Mouse (Mus musculus) intestine, embryonic 16.5 days (tissue): ENCODE results near the gene Vps54. TPM values are rescaled to one million over a fixed set of nuclear protein-coding genes. Genes with fewer than 3 reads are reported as not detected.

ENCODE experiments used
- ATAC-seq: fragments of 200-750 bp; cut with Nextera tagmentation; 2 replicates; pipeline ENCODE4 v1.8.0; 2017; ENCODE audit warnings: moderate TSS enrichment, moderate library complexity
- H3K27ac ChIP-seq: fragments of 300-500 bp; sonication (generic); 2 replicates; pipeline ENCODE4 v1.5.1; 2014; ENCODE audit warnings: mild to moderate bottlenecking, low read length
- H3K27me3 ChIP-seq: fragments of 300-500 bp; sonication (generic); replicated peaks from 2 replicates; pipeline ENCODE4 v1.6.1; 2014; ENCODE audit warnings: low read length, control low read depth, mixed read lengths; ENCODE audit not compliant: control insufficient read depth, insufficient read depth
- H3K36me3 ChIP-seq: fragments of 300-500 bp; sonication (generic); 2 replicates; pipeline ENCODE4 v1.6.1; 2014; ENCODE audit warnings: low read length, control low read depth; ENCODE audit not compliant: control insufficient read depth, insufficient read depth
- H3K4me1 ChIP-seq: fragments of 300-500 bp; sonication (generic); 2 replicates; pipeline ENCODE4 v1.6.1; 2014; ENCODE audit warnings: low read length, control low read depth, mixed read lengths; ENCODE audit not compliant: control insufficient read depth, insufficient read depth
- H3K4me2 ChIP-seq: fragments of 300-500 bp; sonication (generic); 2 replicates; pipeline ENCODE4 v1.6.1; 2014; ENCODE audit warnings: low read depth, low read length, control low read depth
- H3K4me3 ChIP-seq: fragments of 300-500 bp; sonication (generic); 2 replicates; pipeline ENCODE4 v1.5.1; 2014; ENCODE audit warnings: mild to moderate bottlenecking, low read length
- H3K9ac ChIP-seq: fragments of 300-500 bp; sonication (generic); 2 replicates; pipeline ENCODE4 v1.6.1; 2014; ENCODE audit warnings: low read depth, low read length
- H3K9me3 ChIP-seq: fragments of 300-500 bp; sonication (generic); 2 replicates; pipeline ENCODE4 v1.6.1; 2016; ENCODE audit warnings: low read length, control low read depth; ENCODE audit not compliant: control insufficient read depth
- WGBS: fragments of 180-500 bp; shearing (Covaris S2); extraction: QIAGEN DNeasy Blood & Tissue Kit; methylation state at CpG from one replicate; pipeline ENCODE4 v1.1.7; 2014; 5-methylcytosine and 5-hydroxymethylcytosine counted together
- polyA plus RNA-seq: library from polyadenylated mRNA; unstranded; fragments of >200 nt; fragmentation: Nextera tagmentation; extraction: Ambion mirVana; gene quantifications from 2 replicates; pipeline ENCODE4 v1.2.1, GENCODE M21; 2015

The Vps54 gene
- polyA plus RNA-seq, 1 experiment from 2014 or later, result 8.6 TPM

DNA sequence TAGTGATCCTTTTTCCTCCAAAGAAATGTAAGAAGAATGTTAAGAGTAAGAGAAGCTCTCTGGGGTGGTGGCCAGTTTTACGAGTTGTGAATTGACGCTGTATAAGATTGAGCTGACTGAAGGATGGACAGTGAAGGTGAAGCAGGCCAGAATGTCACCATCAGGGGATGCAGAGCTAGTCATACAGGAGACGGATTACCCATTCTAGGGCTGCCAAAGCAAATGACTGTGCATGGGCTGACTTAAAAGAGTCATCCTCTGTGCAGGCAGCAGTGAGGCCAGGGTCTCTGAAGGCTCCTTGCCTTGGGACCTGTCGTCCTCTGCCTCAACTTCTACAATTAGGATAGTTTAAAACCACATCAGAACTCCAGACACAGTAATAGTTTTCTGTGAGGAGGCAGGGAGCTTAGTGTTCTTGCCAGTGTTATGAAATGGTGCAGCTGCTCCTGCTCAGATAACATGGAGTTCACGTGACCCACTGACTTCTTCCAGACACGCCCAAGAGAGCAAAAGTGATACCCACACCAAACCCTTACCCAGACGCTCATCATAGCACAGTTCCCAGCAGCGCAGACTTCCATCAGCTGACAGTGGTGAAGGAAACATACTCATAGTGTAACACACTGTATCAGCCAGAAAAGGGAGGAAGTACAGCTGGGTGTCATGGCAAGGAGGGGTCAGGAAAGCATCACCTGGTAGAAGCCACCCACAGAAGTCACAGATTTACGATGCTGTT lies 75.0 kb downstream of the Vps54 start:
- Histone ChIP-seq H3K9ac (no peak overlapping the region), H3K4me1 (no peaks in the 10 kb centered on the region), H3K27ac (no peak overlapping the region), H3K36me3 (0 out of 2 replicates have a peak, but pooled peaks cover 3% of the 10 kb centered on the region), H3K4me3 (no peak overlapping the region), H3K27me3 (no peaks in the 10 kb centered on the region), H3K9me3 (no peaks in the 10 kb centered on the region), H3K4me2 (no peak overlapping the region)
- WGBS, result 69% methylated on average over 9 of the region's 9 CpGs
- peak; percentile 33; the same call in 1 of the 2 replicates for ATAC-seq

DNA sequence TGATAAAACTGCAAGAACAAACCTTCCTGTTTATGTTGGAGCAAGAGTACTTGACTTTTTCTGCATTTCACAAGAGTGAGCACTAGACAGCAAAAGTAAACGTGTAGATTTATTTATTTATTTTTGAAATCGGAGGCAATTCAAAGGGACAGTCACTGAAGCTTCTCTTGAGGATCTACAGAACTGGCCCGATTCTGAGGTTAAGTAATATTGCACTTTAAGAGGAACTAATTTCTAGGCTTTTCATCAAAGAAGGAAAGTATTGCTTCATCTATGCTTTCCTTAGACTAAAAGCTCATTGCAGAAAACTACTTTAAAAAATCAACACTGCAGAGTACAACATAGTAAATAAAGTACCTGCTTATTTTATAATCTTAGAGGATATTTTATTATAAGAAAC lies 82.5 kb downstream of the Vps54 start:
- Histone ChIP-seq H3K4me3 (no peak overlapping the region), H3K9me3 (no peaks in the 10 kb centered on the region), H3K27ac (no peak overlapping the region), H3K36me3 (no peaks in the 10 kb centered on the region; the same call in 1 of the 2 replicates), H3K9ac (no peak overlapping the region), H3K27me3 (no peaks in the 10 kb centered on the region), H3K4me2 (no peak overlapping the region), H3K4me1 (no peaks in the 10 kb centered on the region)
- WGBS, result 47% methylated on average over 3 of the region's 3 CpGs
- ATAC-seq, result no peak

DNA sequence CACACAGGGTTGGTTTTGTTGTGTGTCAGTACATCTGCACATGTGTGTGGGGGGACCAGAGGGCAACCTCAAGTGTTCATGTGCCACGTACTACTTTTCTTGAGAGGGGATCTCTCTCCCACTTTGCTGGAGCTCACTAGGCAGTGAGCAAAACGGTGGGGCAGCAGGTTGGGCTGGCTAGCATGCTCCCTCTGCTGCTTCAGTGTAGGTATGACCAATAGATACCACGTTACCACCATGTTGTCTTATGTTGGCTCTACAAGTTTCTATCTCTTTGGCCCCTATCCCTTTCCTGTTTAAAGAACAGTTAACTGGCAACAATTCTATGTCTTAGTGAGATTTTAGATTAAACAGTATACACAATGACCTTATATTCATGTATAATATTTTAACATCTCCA lies 83.3 kb downstream of the Vps54 start:
- Histone ChIP-seq H3K4me2 (no peak overlapping the region), H3K36me3 (no peaks in the 10 kb centered on the region; the same call in 1 of the 2 replicates), H3K27ac (no peak overlapping the region), H3K4me1 (no peaks in the 10 kb centered on the region), H3K9ac (no peak overlapping the region), H3K9me3 (no peaks in the 10 kb centered on the region), H3K27me3 (no peaks in the 10 kb centered on the region), H3K4me3 (no peak overlapping the region)
- ATAC-seq, result no peak
- WGBS, result 79% methylated on average over 3 of the region's 3 CpGs

GRCm38 (mm10) chr11:21325781-21326180 lies 86.7 kb downstream of the Vps54 start:
- ATAC-seq, result no peak
- 90% methylated on average over 5 of the region's 5 CpGs for WGBS
- no peaks in the 10 kb centered on the region; the same call in 1 of the 2 replicates for H3K36me3 ChIP-seq
- no peak overlapping the region for H3K9ac ChIP-seq
- no peak overlapping the region for H3K4me2 ChIP-seq
- no peak overlapping the region for H3K4me3 ChIP-seq
- H3K9me3 ChIP-seq, result no peaks in the 10 kb centered on the region
- H3K4me1 ChIP-seq, result no peaks in the 10 kb centered on the region
- H3K27me3 ChIP-seq, result no peaks in the 10 kb centered on the region
- H3K27ac ChIP-seq, result no peak overlapping the region

DNA sequence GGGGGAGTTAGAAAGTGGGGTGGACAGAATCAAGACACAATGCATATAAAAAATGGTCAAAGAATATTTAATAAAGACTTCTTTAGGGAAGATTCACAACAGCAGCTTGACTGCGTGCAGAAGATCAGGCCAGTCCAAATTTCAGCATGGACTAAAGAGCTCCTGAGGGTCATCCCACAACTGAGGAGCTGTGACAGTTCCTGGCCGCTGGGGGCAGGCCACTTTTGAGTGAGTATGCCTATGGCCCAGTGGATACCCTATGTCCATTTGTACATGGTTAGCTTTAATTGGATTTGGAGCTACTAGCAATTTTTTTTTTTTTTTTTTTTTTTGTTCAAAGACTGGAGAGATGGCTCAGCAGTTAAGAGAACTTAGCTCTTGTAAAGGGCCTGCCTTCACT lies 87.7 kb downstream of the Vps54 start:
- Histone ChIP-seq H3K27me3 (no peaks in the 10 kb centered on the region), H3K4me2 (no peak overlapping the region), H3K4me3 (no peak overlapping the region), H3K36me3 (no peaks in the 10 kb centered on the region; the same call in 1 of the 2 replicates), H3K4me1 (no peaks in the 10 kb centered on the region), H3K9ac (no peak overlapping the region), H3K9me3 (no peaks in the 10 kb centered on the region), H3K27ac (no peak overlapping the region)
- WGBS, result 69% methylated on average over 2 of the region's 2 CpGs
- no peak for ATAC-seq

GRCm38 (mm10) chr11:21327486-21327885 lies 88.4 kb downstream of the Vps54 start:
- H3K27ac ChIP-seq, result no peak overlapping the region
- no peaks in the 10 kb centered on the region for H3K9me3 ChIP-seq
- H3K4me3 ChIP-seq, result no peak overlapping the region
- 95% methylated on average over 5 of the region's 5 CpGs for WGBS
- no peaks in the 10 kb centered on the region for H3K4me1 ChIP-seq
- ATAC-seq, result no peak
- H3K27me3 ChIP-seq, result no peaks in the 10 kb centered on the region
- peaks cover 2% of the 10 kb centered on the region; the same call in 1 of the 2 replicates for H3K36me3 ChIP-seq
- no peak overlapping the region for H3K4me2 ChIP-seq
- no peak overlapping the region for H3K9ac ChIP-seq

- Histone ChIP-seq H3K9ac (no peak overlapping the region), H3K4me3 (no peak overlapping the region), H3K9me3 (no peaks in the 10 kb centered on the region), H3K4me2 (no peak overlapping the region), H3K27me3 (no peaks in the 10 kb centered on the region), H3K27ac (no peak overlapping the region), H3K4me1 (no peaks in the 10 kb centered on the region), H3K36me3 (peaks cover 2% of the 10 kb centered on the region; the same call in 1 of the 2 replicates)
- ATAC-seq, result no peak
- WGBS, result 89% methylated on average over 5 of the region's 5 CpGs
Observed at GRCm38 (mm10) chr11:21328141-21328540, 89.1 kb downstream of the Vps54 start.

DNA sequence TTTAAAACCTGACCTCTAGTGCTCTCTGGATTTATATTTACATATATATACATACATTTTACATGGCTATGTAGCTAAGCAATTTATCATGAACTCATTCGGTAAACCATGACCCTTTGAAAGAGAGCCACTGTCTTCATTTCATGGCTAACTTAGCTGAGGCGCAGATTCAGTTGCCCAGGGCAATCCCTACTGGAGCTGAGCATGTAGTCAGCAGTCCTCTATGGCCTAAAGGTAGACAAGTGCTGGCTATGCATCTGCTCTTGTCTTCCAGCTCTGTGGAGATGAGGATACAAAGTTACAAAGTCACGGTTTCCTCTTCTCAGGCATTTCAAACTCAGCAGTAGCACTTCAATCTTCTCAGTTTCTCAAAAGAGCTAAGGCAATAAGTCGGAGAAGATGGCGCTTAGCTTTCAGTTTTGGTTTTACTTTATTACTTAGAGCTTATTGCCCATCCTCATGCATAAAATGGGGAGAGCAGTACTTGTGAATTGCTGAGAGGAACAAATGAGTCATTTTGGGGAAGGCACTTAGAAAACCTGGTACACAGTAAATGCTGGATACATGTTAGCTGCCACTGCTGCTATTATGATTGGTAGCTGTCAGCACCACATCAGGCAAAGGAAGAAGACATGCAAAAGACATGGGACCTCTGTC lies 93.7 kb downstream of the Vps54 start:
- no peak overlapping the region for H3K9ac ChIP-seq
- H3K4me3 ChIP-seq, result no peak overlapping the region
- H3K27ac ChIP-seq, result no peak overlapping the region
- H3K27me3 ChIP-seq, result no peaks in the 10 kb centered on the region
- no peak overlapping the region for H3K4me2 ChIP-seq
- H3K9me3 ChIP-seq, result no peaks in the 10 kb centered on the region
- no peak for ATAC-seq
- H3K4me1 ChIP-seq, result no peaks in the 10 kb centered on the region
- peaks cover 2% of the 10 kb centered on the region; the same call in 1 of the 2 replicates for H3K36me3 ChIP-seq
- WGBS, result 91% methylated on average over 5 of the region's 5 CpGs

GRCm38 (mm10) chr11:21337855-21338254 lies 98.8 kb downstream of the Vps54 start:
- 89% methylated on average over 1 of the region's 1 CpGs for WGBS
- no peak overlapping the region for H3K9ac ChIP-seq
- no peak overlapping the region for H3K27ac ChIP-seq
- ATAC-seq, result no peak
- no peaks in the 10 kb centered on the region for H3K4me1 ChIP-seq
- H3K4me2 ChIP-seq, result no peak overlapping the region
- H3K27me3 ChIP-seq, result no peaks in the 10 kb centered on the region
- H3K9me3 ChIP-seq, result no peaks in the 10 kb centered on the region
- peaks cover 3% of the 10 kb centered on the region; the same call in 1 of the 2 replicates for H3K36me3 ChIP-seq
- H3K4me3 ChIP-seq, result no peak overlapping the region
